Mouse (Mus musculus): ENCODE measurements around the gene Glis2. TPM values are rescaled to one million over a fixed set of nuclear protein-coding genes. Genes with fewer than 3 reads are reported as not detected.

The Glis2 gene
- polyA plus RNA-seq, 1 experiment: 29.6 TPM

DNA sequence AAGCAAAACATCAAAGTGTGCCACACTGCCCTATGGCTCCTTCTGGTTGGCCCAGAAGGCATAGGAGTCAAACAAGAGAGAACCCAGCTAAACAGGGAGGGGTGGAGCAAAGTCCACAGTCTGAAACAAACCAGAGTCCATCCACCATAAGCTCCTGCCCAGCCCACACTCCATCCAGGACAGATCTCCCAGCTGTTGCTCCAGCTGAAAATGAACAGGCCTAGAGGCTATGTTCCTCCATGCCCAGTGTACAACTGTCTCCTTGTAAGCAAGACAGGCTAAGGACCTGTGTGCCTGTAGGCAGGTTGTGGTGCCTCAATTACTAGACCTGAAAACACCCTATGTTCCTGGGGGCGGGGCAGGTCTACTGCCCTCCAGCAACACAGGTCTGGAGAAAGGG, 37.4 kb upstream of the Glis2 start:
- TF ChIP-seq POLR2AphosphoS2 (IDR thresholded peaks at IDR 0.05; ENCODE audit: insufficient read length, low read depth) (no peak), MYOG (IDR thresholded peaks at IDR 0.05; ENCODE audit: control insufficient read depth in 1 of 3, insufficient read depth in 1 of 3, insufficient read length in 2 of 3, low read depth in 2 of 3) (no peak), POLR2A (IDR thresholded peaks at IDR 0.05; ENCODE audit: insufficient read length, low read depth) (no peak), SRF (IDR thresholded peaks at IDR 0.05; ENCODE audit: control insufficient read depth, insufficient read length, low read depth) (no peak), E2F4 (IDR thresholded peaks at IDR 0.05; ENCODE audit: insufficient read depth) (no peak), CEBPB (IDR thresholded peaks at IDR 0.05; ENCODE audit: insufficient read depth, poor library complexity, severe bottlenecking) (no peak), MAX (IDR thresholded peaks at IDR 0.05; ENCODE audit: low read depth) (no peak), TCF12 (IDR thresholded peaks at IDR 0.05; ENCODE audit: insufficient read depth, poor library complexity, severe bottlenecking) (no peak), USF1 (IDR thresholded peaks at IDR 0.05; ENCODE audit: low read depth) (no peak), MYOD1 (IDR thresholded peaks at IDR 0.05; ENCODE audit: control insufficient read depth in 1 of 3, insufficient read length in 2 of 3, low read depth in 2 of 3) (no peak), REST (IDR thresholded peaks at IDR 0.05; ENCODE audit: insufficient read depth, insufficient read length) (no peak), TCF3 (IDR thresholded peaks at IDR 0.05; ENCODE audit: insufficient read length, low read depth) (no peak)

DNA sequence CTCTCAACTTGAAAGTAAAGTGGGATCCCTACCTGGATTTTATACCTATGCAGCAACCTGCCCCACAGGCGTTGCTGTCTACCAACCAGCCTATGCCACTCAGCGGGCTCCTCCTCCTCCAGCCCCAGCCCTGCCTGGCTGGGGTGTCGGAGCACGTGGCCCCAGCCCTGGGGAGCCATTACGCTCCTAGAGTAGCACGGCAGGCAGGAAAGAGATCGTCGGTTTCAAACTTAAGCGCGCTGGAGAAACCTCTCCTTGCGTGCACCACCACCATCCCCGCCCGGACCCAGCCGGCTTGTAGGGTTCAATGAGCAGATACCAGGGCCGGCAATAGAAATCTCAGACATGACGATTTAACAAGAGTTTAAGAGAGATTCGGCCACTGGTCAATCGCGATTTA, 36.6 kb upstream of the Glis2 start:
- Histone ChIP-seq H3K79me2 (ENCODE audit: control insufficient read depth, insufficient read depth) (peaks cover 48% of the 10 kb centered on the region), H3K36me3 (ENCODE audit: control insufficient read depth, insufficient read depth) (no peaks in the 10 kb centered on the region), H3K27me3 (ENCODE audit: control insufficient read depth, insufficient read depth, insufficient read length) (no peaks in the 10 kb centered on the region), H3K4me3 (peak overlapping the region; percentile 80), H3K4me2 (ENCODE audit: low read depth) (peak overlapping the region; percentile 97), H3ac (ENCODE audit: control insufficient read depth, insufficient read length) (peak overlapping the region; percentile 32)
- peak; percentile 82 for TF ChIP-seq USF1 (IDR thresholded peaks at IDR 0.05; ENCODE audit: low read depth)
- TF ChIP-seq MAX (IDR thresholded peaks at IDR 0.05; ENCODE audit: low read depth): peak; percentile 62
- TF ChIP-seq POLR2AphosphoS2 (IDR thresholded peaks at IDR 0.05; ENCODE audit: insufficient read length, low read depth): peak; percentile 64
- TF ChIP-seq MYOD1 (IDR thresholded peaks at IDR 0.05; ENCODE audit: control insufficient read depth in 1 of 3, insufficient read length in 2 of 3, low read depth in 2 of 3): no peak
- TF ChIP-seq E2F4 (IDR thresholded peaks at IDR 0.05; ENCODE audit: insufficient read depth): no peak
- TF ChIP-seq POLR2A (IDR thresholded peaks at IDR 0.05; ENCODE audit: insufficient read length, low read depth): peak; percentile 57
- no peak for TF ChIP-seq MYOG (IDR thresholded peaks at IDR 0.05; ENCODE audit: control insufficient read depth in 1 of 3, insufficient read depth in 1 of 3, insufficient read length in 2 of 3, low read depth in 2 of 3)
- no peak for TF ChIP-seq TCF12 (IDR thresholded peaks at IDR 0.05; ENCODE audit: insufficient read depth, poor library complexity, severe bottlenecking)

More for the DNA sequence above, 37.4 kb upstream of the Glis2 start:
- H3K4me2 ChIP-seq (ENCODE audit: low read depth): peak overlapping the region; percentile 97
- H3K79me2 ChIP-seq (ENCODE audit: control insufficient read depth, insufficient read depth): peaks cover 48% of the 10 kb centered on the region
- H3K27me3 ChIP-seq (ENCODE audit: control insufficient read depth, insufficient read depth, insufficient read length): no peaks in the 10 kb centered on the region
- no peaks in the 10 kb centered on the region for H3K36me3 ChIP-seq (ENCODE audit: control insufficient read depth, insufficient read depth)
- H3K4me3 ChIP-seq: no peak overlapping the region
- H3ac ChIP-seq (ENCODE audit: control insufficient read depth, insufficient read length): no peak overlapping the region

- Histone ChIP-seq H3K4me2 (ENCODE audit: low read depth) (peak overlapping the region; percentile 97), H3K36me3 (ENCODE audit: control insufficient read depth, insufficient read depth) (no peaks in the 10 kb centered on the region), H3K79me2 (ENCODE audit: control insufficient read depth, insufficient read depth) (peaks cover 48% of the 10 kb centered on the region), H3K4me3 (peak overlapping the region; percentile 80), H3ac (ENCODE audit: control insufficient read depth, insufficient read length) (peak overlapping the region; percentile 32), H3K27me3 (ENCODE audit: control insufficient read depth, insufficient read depth, insufficient read length) (no peaks in the 10 kb centered on the region)
- TF ChIP-seq CEBPB (IDR thresholded peaks at IDR 0.05; ENCODE audit: insufficient read depth, poor library complexity, severe bottlenecking): no peak
- TF ChIP-seq TCF3 (IDR thresholded peaks at IDR 0.05; ENCODE audit: insufficient read length, low read depth): no peak
- no peak for TF ChIP-seq SRF (IDR thresholded peaks at IDR 0.05; ENCODE audit: control insufficient read depth, insufficient read length, low read depth)
- no peak for TF ChIP-seq TCF12 (IDR thresholded peaks at IDR 0.05; ENCODE audit: insufficient read depth, poor library complexity, severe bottlenecking)
- TF ChIP-seq POLR2A (IDR thresholded peaks at IDR 0.05; ENCODE audit: insufficient read length, low read depth): peak; percentile 85
- TF ChIP-seq MYOD1 (IDR thresholded peaks at IDR 0.05; ENCODE audit: control insufficient read depth in 1 of 3, insufficient read length in 2 of 3, low read depth in 2 of 3): no peak
- peak in 1 of 3 experiments; percentile 33 for TF ChIP-seq MYOG (IDR thresholded peaks at IDR 0.05; ENCODE audit: control insufficient read depth in 1 of 3, insufficient read depth in 1 of 3, insufficient read length in 2 of 3, low read depth in 2 of 3)
These were observed 36.0 kb upstream of the Glis2 start for GRCm38 (mm10) chr16:4558384-4558979.

- Histone ChIP-seq H3K36me3 (ENCODE audit: control insufficient read depth, insufficient read depth) (no peaks in the 10 kb centered on the region), H3K27me3 (ENCODE audit: control insufficient read depth, insufficient read depth, insufficient read length) (no peaks in the 10 kb centered on the region), H3K4me3 (peak overlapping the region; percentile 80), H3ac (ENCODE audit: control insufficient read depth, insufficient read length) (peak overlapping the region; percentile 32), H3K79me2 (ENCODE audit: control insufficient read depth, insufficient read depth) (peaks cover 42% of the 10 kb centered on the region), H3K4me2 (ENCODE audit: low read depth) (peak overlapping the region; percentile 97)
- no peak for TF ChIP-seq TCF12 (IDR thresholded peaks at IDR 0.05; ENCODE audit: insufficient read depth, poor library complexity, severe bottlenecking)
- no peak for TF ChIP-seq CEBPB (IDR thresholded peaks at IDR 0.05; ENCODE audit: insufficient read depth, poor library complexity, severe bottlenecking)
- TF ChIP-seq MAX (IDR thresholded peaks at IDR 0.05; ENCODE audit: low read depth): no peak
- peak; percentile 15 for TF ChIP-seq POLR2A (IDR thresholded peaks at IDR 0.05; ENCODE audit: insufficient read length, low read depth)
- TF ChIP-seq SRF (IDR thresholded peaks at IDR 0.05; ENCODE audit: control insufficient read depth, insufficient read length, low read depth): no peak
- TF ChIP-seq USF1 (IDR thresholded peaks at IDR 0.05; ENCODE audit: low read depth): peak; percentile 63
- no peak for TF ChIP-seq MYOD1 (IDR thresholded peaks at IDR 0.05; ENCODE audit: control insufficient read depth in 1 of 3, insufficient read length in 2 of 3, low read depth in 2 of 3)
- no peak for TF ChIP-seq E2F4 (IDR thresholded peaks at IDR 0.05; ENCODE audit: insufficient read depth)
- TF ChIP-seq TCF3 (IDR thresholded peaks at IDR 0.05; ENCODE audit: insufficient read length, low read depth): no peak
These were observed 35.4 kb upstream of the Glis2 start for GRCm38 (mm10) chr16:4558980-4559631.

Data from myocyte (in vitro differentiated cells).